Mouse (Mus musculus): ENCODE measurements around the gene Efemp2. TPM values are rescaled to one million over a fixed set of nuclear protein-coding genes. Genes with fewer than 3 reads are reported as not detected.

Gene Efemp2
- polyA plus RNA-seq, 1 experiment: 11.3 TPM

- no peak overlapping the region for H3K27ac ChIP-seq (ENCODE audit: insufficient read depth, low read depth, low read length)
- no peak overlapping the region for H3K4me3 ChIP-seq (ENCODE audit: insufficient read depth, low read length)
- peaks cover 25% of the 10 kb centered on the region for H3K4me1 ChIP-seq (ENCODE audit: control insufficient read depth, insufficient read depth, low read length)
- TF ChIP-seq POLR2A (IDR thresholded peaks at IDR 0.05; ENCODE audit: borderline replicate concordance, low read depth, low read length) (no peak), CTCF (IDR thresholded peaks at IDR 0.05; ENCODE audit: low read depth, low read length) (no peak)
Measured at GRCm38 (mm10) chr19:5431911-5432464, 41.8 kb upstream of the Efemp2 start.

GRCm38 (mm10) chr19:5432992-5433852 is 40.5 kb upstream of the Efemp2 start:
- H3K27ac ChIP-seq (ENCODE audit: insufficient read depth, low read depth, low read length): peak overlapping the region; percentile 21
- peak overlapping the region; percentile 59 for H3K4me3 ChIP-seq (ENCODE audit: insufficient read depth, low read length)
- TF ChIP-seq CTCF (IDR thresholded peaks at IDR 0.05; ENCODE audit: low read depth, low read length): peak; percentile 40; the same call in 1 of the 2 replicates
- TF ChIP-seq POLR2A (IDR thresholded peaks at IDR 0.05; ENCODE audit: borderline replicate concordance, low read depth, low read length): no peak
- H3K4me1 ChIP-seq (ENCODE audit: control insufficient read depth, insufficient read depth, low read length): peaks cover 23% of the 10 kb centered on the region

- peaks cover 23% of the 10 kb centered on the region for H3K4me1 ChIP-seq (ENCODE audit: control insufficient read depth, insufficient read depth, low read length)
- no peak overlapping the region for H3K27ac ChIP-seq (ENCODE audit: insufficient read depth, low read depth, low read length)
- H3K4me3 ChIP-seq (ENCODE audit: insufficient read depth, low read length): no peak overlapping the region
- TF ChIP-seq POLR2A (IDR thresholded peaks at IDR 0.05; ENCODE audit: borderline replicate concordance, low read depth, low read length): no peak
- TF ChIP-seq CTCF (IDR thresholded peaks at IDR 0.05; ENCODE audit: low read depth, low read length): no peak
Measured at GRCm38 (mm10) chr19:5433951-5434350, 39.8 kb upstream of the Efemp2 start.

GRCm38 (mm10) chr19:5444371-5444908 is 29.3 kb upstream of the Efemp2 start:
- TF ChIP-seq POLR2A (IDR thresholded peaks at IDR 0.05; ENCODE audit: borderline replicate concordance, low read depth, low read length) (no peak), CTCF (IDR thresholded peaks at IDR 0.05; ENCODE audit: low read depth, low read length) (no peak)
- Histone ChIP-seq H3K4me3 (ENCODE audit: insufficient read depth, low read length) (no peak overlapping the region), H3K4me1 (ENCODE audit: control insufficient read depth, insufficient read depth, low read length) (peaks cover 5% of the 10 kb centered on the region), H3K27ac (ENCODE audit: insufficient read depth, low read depth, low read length) (no peak overlapping the region)

GRCm38 (mm10) chr19:5444954-5445353 is 28.8 kb upstream of the Efemp2 start:
- no peak overlapping the region for H3K27ac ChIP-seq (ENCODE audit: insufficient read depth, low read depth, low read length)
- no peak overlapping the region for H3K4me3 ChIP-seq (ENCODE audit: insufficient read depth, low read length)
- peaks cover 5% of the 10 kb centered on the region for H3K4me1 ChIP-seq (ENCODE audit: control insufficient read depth, insufficient read depth, low read length)
- no peak for TF ChIP-seq POLR2A (IDR thresholded peaks at IDR 0.05; ENCODE audit: borderline replicate concordance, low read depth, low read length)
- no peak for TF ChIP-seq CTCF (IDR thresholded peaks at IDR 0.05; ENCODE audit: low read depth, low read length)

- no peak overlapping the region for H3K27ac ChIP-seq (ENCODE audit: insufficient read depth, low read depth, low read length)
- TF ChIP-seq CTCF (IDR thresholded peaks at IDR 0.05; ENCODE audit: low read depth, low read length): no peak
- no peak for TF ChIP-seq POLR2A (IDR thresholded peaks at IDR 0.05; ENCODE audit: borderline replicate concordance, low read depth, low read length)
- H3K4me1 ChIP-seq (ENCODE audit: control insufficient read depth, insufficient read depth, low read length): peaks cover 5% of the 10 kb centered on the region
- no peak overlapping the region for H3K4me3 ChIP-seq (ENCODE audit: insufficient read depth, low read length)
Measured at GRCm38 (mm10) chr19:5445747-5446146, 28.0 kb upstream of the Efemp2 start.

- Histone ChIP-seq H3K27ac (ENCODE audit: insufficient read depth, low read depth, low read length) (no peak within 1 kb of the TSS), H3K4me1 (ENCODE audit: control insufficient read depth, insufficient read depth, low read length) (peaks cover 5% of the 10 kb centered on the region)
- TF ChIP-seq CTCF (IDR thresholded peaks at IDR 0.05; ENCODE audit: low read depth, low read length): no peak
- no peak for TF ChIP-seq POLR2A (IDR thresholded peaks at IDR 0.05; ENCODE audit: borderline replicate concordance, low read depth, low read length)
Measured at GRCm38 (mm10) chr19:5447515-5448353, 26.0 kb upstream of the Efemp2 start, which contains the start of gene Fosl1. Gene Fosl1 (plus strand): TSS chr19:5447547.

GRCm38 (mm10) chr19:5448354-5449150 is 25.2 kb upstream of the Efemp2 start:
- Histone ChIP-seq H3K4me1 (ENCODE audit: control insufficient read depth, insufficient read depth, low read length) (peaks cover 5% of the 10 kb centered on the region), H3K27ac (ENCODE audit: insufficient read depth, low read depth, low read length) (no peak overlapping the region), H3K4me3 (ENCODE audit: insufficient read depth, low read length) (peak overlapping the region; percentile 73)
- no peak for TF ChIP-seq CTCF (IDR thresholded peaks at IDR 0.05; ENCODE audit: low read depth, low read length)
- no peak for TF ChIP-seq POLR2A (IDR thresholded peaks at IDR 0.05; ENCODE audit: borderline replicate concordance, low read depth, low read length)

More at GRCm38 (mm10) chr19:5447515-5448353, 26.0 kb upstream of the Efemp2 start, which contains the start of gene Fosl1:
- peak within 1 kb of the TSS; percentile 73 for H3K4me3 ChIP-seq (ENCODE audit: insufficient read depth, low read length)
